Mouse (Mus musculus) layer of hippocampus, adult 6 months (tissue): ENCODE data around the gene Tmem210. TPM values are rescaled to one million over a fixed set of nuclear protein-coding genes. Genes with fewer than 3 reads are reported as not detected.

ENCODE experiments used
- long read RNA-seq, 2 experiments: library from polyadenylated mRNA; unstranded; transcript quantifications; one replicate each; pipeline ENCODE4 v2.0.0; 2019 to 2020
- polyA plus RNA-seq: library from polyadenylated mRNA; unstranded; fragments of <200 nt; fragmentation: Nextera tagmentation; gene quantifications from 2 replicates; pipeline ENCODE4 v1.2.3, GENCODE M21; 2021

Tmem210 gene
- polyA plus RNA-seq = not detected in 2 replicates
- long read RNA-seq, experiment 1 = 0 reads
- long read RNA-seq, experiment 2 = 0 reads

DNA sequence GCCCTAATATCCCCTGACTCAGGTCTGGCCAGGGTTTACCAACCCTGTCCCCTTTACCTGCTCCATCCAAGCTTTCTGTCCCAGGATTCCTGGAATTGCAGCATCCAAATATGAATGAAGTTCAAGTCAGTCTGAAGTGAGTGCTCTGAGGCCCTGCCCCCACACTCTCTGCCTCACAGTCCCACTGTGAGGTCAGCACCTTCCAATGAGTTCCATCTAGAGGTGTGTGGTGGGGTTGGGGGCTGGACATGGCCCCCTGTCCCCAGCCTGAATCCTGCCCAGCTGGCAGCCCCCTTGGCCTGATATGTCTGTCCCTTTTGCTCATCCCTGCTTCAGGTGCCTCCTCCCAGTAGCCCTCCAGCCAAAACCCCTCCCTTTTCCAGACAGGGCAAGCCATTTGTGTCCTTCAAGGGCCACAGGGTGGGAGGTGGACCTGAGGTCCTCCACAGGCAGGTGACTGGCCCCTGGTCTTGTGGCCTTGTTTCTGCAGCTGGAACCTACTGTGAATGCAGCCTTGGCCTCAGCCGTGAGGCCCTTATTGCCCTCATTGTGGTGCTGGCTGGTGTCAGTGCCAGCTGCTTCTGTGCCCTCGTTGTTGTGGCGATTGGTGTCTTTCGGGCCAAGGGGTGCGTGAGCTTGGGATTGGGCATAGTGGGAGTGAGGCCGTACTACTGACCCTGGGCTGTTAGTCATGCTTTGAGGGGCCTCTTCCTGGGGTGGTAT lies at the start of gene Tmem210:
Tmem210 (plus strand) TSS at position 219 of the 723 bp plus-strand sequence.

DNA sequence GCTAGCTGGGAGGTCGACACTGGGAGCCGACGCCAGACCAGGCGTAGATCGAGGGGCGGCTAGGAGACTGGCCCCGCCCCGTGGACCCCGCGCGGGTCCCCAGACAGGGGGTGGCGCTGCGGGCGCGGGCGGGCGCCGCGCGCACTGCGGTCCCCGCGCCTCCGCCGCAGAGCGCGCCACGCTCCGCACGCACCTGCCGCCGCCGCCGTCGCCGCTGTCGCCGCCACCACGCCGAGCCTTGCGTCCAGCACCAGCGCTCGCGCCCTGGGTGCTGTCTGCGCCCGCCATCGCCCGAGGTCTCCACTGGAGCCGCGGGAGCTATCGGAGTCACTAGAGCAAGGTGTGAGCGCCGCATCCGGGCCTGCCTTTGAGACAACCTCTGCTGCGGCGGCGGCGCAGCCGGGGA lies 45.8 kb upstream of the Tmem210 start, which contains the start of the genes Rnf208 and Cysrt1:
Rnf208 (plus strand) TSS at position 155 of the 406 bp plus-strand sequence.
Cysrt1 (minus strand) TSS at position 352 of the 406 bp plus-strand sequence.

DNA sequence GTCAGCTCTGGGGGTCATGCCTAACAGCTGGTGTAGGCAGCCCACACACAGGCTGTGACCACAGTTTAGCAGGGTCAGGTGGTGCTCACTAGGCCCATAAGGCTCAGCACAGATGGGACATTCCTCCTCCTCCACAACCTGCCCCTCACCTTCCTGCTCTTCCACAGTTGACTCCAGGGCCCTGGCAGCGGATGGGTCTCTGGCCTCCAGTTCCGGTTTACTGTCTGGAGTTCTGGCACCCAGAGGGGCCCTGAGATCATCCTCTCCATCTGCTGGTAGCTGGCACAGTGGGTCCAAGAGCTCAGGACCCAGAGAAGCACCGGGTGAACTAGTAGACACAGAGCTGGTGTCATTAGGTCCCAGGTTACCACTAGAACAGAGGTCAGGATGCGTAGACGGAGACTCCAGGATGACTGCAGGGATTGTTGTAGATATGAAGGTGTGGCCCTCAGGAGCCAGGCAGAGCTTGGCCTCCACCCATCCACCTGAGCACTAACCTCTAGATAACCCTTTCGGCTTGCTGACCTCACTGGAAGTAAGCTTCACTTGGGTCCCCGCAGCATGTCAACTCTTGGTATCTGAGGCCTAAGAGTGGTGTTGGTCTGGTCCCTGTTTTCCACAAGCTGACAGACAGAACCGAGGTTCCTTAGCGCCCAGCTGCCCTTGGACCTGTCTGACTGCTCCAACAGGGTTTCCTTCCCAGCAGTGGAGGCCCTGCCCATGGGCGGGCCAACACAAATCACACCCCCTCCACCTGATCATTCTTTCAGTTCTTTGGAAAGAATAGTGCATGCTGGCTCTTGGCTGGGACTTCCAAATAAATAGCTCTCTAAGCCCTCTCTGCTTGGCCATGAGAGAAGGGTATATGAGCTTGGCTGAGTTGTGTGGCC lies 41.5 kb upstream of the Tmem210 start, which contains the start of gene AL732309.1:
AL732309.1 (minus strand) TSS at position 681 of the 890 bp plus-strand sequence.

DNA sequence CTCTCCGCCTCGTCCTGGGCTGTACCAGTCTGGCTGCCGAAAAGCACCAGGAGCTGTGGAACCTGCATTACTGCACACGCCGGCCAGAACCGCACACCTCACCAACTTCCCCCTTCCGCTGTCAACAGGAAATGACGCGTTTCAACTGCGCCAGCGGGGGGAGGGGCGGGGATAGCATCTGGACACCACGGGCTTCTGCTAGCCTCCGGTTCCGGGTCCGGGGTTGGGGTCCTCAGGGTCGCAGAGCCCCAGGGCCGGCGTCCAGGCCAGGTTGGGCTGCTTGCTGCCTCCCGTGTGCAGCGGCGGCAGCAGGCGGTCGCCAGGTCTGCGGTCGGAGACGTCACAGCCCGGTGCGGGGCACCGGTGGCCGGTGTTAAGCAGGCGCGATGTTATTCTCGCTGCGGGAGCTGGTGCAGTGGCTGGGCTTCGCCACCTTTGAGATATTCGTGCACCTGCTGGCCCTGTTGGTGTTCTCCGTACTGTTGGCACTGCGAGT lies 32.6 kb upstream of the Tmem210 start, which contains the start of gene Tmem203:
Tmem203 (plus strand) TSS at position 156 of the 496 bp plus-strand sequence.

DNA sequence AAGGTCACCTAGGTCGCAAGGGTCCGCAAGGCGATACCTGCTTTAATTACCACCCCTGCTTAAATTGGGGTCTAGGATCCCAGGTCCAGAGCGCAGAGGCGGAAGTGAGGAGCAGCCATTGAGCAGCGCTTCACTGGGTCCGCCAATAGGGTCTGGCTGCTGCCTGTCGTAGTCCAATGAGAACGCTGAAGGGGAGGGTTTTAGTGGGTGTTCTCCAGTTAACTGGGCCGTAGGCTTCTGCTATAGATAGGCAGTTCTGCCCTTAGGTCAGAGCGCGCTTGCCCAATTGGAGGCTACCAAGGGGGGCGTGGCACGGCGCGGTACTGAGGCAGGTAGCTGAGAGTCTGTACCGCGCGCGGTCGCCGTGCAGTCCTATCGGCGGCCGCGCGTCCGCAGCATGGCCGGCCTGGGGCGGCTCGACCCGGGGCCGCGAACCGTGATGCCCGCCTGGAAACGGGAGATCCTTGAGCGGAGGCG lies 25.6 kb upstream of the Tmem210 start, which contains the start of gene Tprn:
Tprn (plus strand) TSS at position 328 of the 477 bp plus-strand sequence.

DNA sequence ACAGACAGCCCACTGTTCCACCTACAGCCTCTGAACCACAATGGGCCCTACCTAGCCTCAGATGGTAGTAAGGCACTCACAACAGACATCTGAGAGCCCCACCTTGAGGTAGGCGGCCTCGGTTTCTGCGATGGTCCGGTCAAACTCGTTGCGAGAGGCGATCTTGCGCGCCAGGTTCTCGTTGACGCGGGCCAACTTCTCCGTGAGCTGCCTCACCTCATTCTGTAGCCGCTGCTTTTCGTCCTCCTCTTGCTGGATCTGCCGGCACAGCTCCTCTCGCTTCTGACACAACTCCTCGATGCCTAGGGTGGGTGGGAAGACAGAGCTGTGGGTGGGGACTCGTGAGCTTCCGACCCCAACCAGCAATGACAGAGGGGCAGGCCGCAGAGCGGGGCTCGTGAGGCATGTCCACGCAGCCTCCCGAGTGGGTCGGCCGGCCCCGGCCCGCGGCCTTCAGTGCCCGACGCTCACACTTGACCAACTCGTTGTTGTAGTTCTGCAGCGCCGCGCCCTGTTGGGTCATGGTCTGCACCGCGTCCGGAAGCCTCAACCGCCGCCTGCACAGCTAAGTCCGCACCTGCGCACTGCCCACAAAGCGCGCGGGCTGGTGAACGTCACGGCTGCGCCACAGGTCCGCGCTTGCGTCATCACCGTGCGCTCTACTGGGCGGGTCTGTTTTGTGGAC lies 16.0 kb upstream of the Tmem210 start, which contains the start of the genes Ssna1 and Anapc2:
Ssna1 (minus strand) TSS at position 612 of the 685 bp plus-strand sequence.
Anapc2 (plus strand) TSS at position 652 of the 685 bp plus-strand sequence.

DNA sequence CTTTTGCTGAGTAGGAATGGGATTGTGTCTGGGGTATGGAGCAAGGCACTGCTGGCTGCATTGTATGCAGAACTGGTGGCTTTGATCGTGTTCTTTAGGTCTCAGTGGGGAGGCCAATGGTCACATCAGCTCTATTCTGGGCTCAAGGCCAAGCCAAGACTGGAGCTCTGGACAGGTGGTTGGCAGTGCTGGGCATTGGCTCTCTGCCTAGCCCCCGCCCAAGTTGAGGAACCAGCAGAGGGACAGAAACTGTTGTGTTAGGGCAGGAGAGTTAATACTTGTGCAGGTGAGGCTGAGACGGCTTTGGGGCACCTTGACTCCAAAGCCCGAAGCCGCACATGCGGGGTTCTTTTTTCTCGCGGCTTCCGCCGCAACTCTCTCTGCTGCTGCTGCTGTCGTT lies 1.7 kb downstream of the Tmem210 start, which contains the start of gene Lrrc26:
Lrrc26 (plus strand) TSS at position 265 of the 400 bp plus-strand sequence.

DNA sequence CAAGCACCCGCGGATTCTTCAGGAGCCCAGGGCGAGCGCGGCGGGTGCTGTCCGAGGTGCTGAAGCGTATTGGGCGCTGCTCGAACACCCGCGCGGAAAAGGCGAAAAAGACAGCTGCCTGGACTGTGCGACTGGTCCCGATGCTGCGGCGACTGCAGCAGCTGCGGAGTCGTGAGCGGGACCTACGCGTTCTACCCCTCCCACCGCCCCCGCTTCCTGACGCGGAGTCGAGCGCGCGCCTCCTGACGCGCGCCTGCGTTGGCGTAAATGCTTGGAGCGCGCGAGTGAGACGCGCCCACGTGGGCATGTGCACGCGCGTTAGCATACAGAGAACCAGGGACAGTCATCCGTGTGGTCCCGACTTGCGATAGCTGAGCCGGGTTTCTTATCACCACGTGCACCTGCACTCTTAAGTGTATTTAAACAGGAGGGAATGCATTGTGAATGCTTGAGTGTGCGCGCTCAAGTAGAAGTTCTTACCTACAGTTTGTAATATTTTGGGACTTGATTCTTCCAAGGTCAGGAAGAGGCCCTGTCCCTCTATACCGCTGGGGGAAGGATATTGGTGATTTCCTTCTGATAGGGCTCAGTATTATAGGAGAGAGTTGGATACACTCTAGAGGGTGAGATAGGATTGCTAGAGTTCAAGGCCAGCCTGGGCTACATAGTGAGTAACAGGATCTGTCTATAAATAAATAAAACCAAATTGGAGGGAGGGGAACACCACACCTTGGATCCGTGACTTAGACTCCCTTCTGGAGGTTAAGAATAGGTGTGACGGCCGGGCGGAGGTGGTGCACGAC lies 31.2 kb downstream of the Tmem210 start, which contains the start of gene Grin1:
Grin1 (minus strand) TSS at position 217 of the 803 bp plus-strand sequence.

DNA sequence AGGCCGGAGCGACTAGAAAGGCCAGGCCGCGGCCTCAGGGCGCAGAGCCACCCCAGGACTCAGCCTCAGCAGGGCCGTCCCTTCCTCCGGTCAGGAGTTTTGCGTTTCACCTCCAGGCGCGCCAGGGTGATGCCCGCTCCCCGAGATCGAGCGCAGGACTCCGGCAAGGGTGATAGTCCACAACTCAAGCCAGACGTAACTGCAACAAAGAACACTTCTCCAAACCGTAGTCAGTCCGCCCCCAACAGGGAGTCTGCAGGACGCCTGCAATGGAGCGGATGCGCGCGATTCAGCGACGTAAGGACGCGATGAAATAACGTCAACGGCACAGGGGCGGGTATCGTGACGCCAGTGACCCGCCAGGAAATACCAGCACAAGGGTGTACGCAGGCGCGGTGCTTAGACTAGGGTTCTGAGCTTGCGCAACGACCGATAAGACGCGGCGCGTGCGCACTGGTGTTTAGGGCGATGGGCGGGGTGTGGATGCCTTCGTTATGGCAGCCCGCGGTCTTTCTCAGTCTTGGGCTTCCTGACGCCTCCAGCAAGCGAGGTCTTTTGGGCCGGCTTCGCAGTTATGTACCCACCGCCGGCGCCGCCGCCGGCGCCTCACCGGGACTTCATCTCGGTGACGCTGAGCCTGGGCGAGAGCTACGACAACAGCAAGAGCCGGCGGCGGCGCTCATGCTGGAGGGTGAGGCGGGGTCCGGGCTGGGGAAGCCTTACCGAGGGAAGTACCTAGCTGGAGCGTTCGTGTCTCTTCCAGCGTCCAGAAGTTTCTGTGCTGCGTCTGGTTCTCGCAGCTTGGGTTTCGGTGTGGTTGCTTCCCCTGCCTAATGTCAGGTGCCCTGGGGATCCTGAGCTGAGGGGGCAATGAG lies 44.6 kb downstream of the Tmem210 start, which contains the start of gene Man1b1:
Man1b1 (plus strand) TSS at position 53 of the 875 bp plus-strand sequence.

Other genes starting within 250 kb of the Tmem210 start
- gene Nsmf, start 233.8 kb upstream of the Tmem210 start, polyA plus RNA-seq = 596 and 716 TPM in 2 replicates
- not detected in 2 replicates for gene Entpd8, start 207.8 kb upstream of the Tmem210 start, polyA plus RNA-seq
- not detected in 2 replicates for gene Noxa1, start 193.0 kb upstream of the Tmem210 start, polyA plus RNA-seq
- 3.4 and 5.2 TPM in 2 replicates for gene Nrarp, start 107.4 kb upstream of the Tmem210 start, polyA plus RNA-seq
- 2.4 and 3.3 TPM in 2 replicates for gene Tor4a, start 91.3 kb upstream of the Tmem210 start, polyA plus RNA-seq
- 32.7 and 34.5 TPM in 2 replicates for gene Nelfb, start 76.7 kb upstream of the Tmem210 start, polyA plus RNA-seq
- not detected in 2 replicates for gene Stpg3, start 73.5 kb upstream of the Tmem210 start, polyA plus RNA-seq
- gene Fam166a, start 69.4 kb upstream of the Tmem210 start, polyA plus RNA-seq = 12.9 and 15.7 TPM in 2 replicates
- gene Tubb4b, start 63.4 kb upstream of the Tmem210 start, polyA plus RNA-seq = 531 and 583 TPM in 2 replicates
- 0.45 TPM in 2 replicates for gene Slc34a3, start 53.8 kb upstream of the Tmem210 start, polyA plus RNA-seq
- not detected in 2 replicates for gene Rnf224, start 51.4 kb upstream of the Tmem210 start, polyA plus RNA-seq
- 52.0 and 62.6 TPM in 2 replicates for gene Rnf208, start 45.9 kb upstream of the Tmem210 start, polyA plus RNA-seq
- gene Cysrt1, start 45.7 kb upstream of the Tmem210 start, polyA plus RNA-seq = not detected in 2 replicates
- gene AL732309.1, start 41.3 kb upstream of the Tmem210 start, polyA plus RNA-seq = 0.79 and 1.6 TPM in 2 replicates
- gene Tmem203, start 32.7 kb upstream of the Tmem210 start, polyA plus RNA-seq = 30.8 and 34.2 TPM in 2 replicates
- 12.5 and 13.7 TPM in 2 replicates for gene Tprn, start 25.5 kb upstream of the Tmem210 start, polyA plus RNA-seq
- gene Ssna1, start 15.7 kb upstream of the Tmem210 start, polyA plus RNA-seq = 76.5 and 79.6 TPM in 2 replicates
- 32.4 and 34.4 TPM in 2 replicates for gene Anapc2, start 15.7 kb upstream of the Tmem210 start, polyA plus RNA-seq
- gene Lrrc26, start 1.8 kb downstream of the Tmem210 start, polyA plus RNA-seq = 0.26 and 0.28 TPM in 2 replicates
- 101 and 125 TPM in 2 replicates for gene Grin1, start 31.0 kb downstream of the Tmem210 start, polyA plus RNA-seq
- gene Man1b1, start 44.2 kb downstream of the Tmem210 start, polyA plus RNA-seq = 13.0 and 18.8 TPM in 2 replicates
- 17.5 and 27.1 TPM in 2 replicates for gene Dpp7, start 68.2 kb downstream of the Tmem210 start, polyA plus RNA-seq
- 26.0 and 26.4 TPM in 2 replicates for gene Uap1l1, start 77.5 kb downstream of the Tmem210 start, polyA plus RNA-seq
- gene Sapcd2, start 84.2 kb downstream of the Tmem210 start, polyA plus RNA-seq = 2.3 and 2.4 TPM in 2 replicates
- 21.4 and 46.8 TPM in 2 replicates for gene Entpd2, start 107.7 kb downstream of the Tmem210 start, polyA plus RNA-seq
- gene Npdc1, start 111.2 kb downstream of the Tmem210 start, polyA plus RNA-seq = 292 and 359 TPM in 2 replicates
- 0.06 and 0.20 TPM in 2 replicates for gene Fut7, start 135.1 kb downstream of the Tmem210 start, polyA plus RNA-seq
- gene Abca2, start 140.6 kb downstream of the Tmem210 start, polyA plus RNA-seq = 33.0 and 34.1 TPM in 2 replicates
- 0.70 and 9.1 TPM in 2 replicates for gene Clic3, start 168.7 kb downstream of the Tmem210 start, polyA plus RNA-seq
- 111 and 116 TPM in 2 replicates for gene Paxx, start 172.9 kb downstream of the Tmem210 start, polyA plus RNA-seq
- gene Ptgds, start 181.9 kb downstream of the Tmem210 start, polyA plus RNA-seq = 2,394 and 5,724 TPM in 2 replicates
- not detected in 2 replicates for gene Lcn12, start 205.8 kb downstream of the Tmem210 start, polyA plus RNA-seq
- 124 and 134 TPM in 2 replicates for gene Fbxw5, start 212.6 kb downstream of the Tmem210 start, polyA plus RNA-seq
- 1.8 and 2.0 TPM in 2 replicates for gene C8g, start 213.6 kb downstream of the Tmem210 start, polyA plus RNA-seq